8 mouse cellular contexts compared by ENCODE assay signal in the genomic region with DNA sequence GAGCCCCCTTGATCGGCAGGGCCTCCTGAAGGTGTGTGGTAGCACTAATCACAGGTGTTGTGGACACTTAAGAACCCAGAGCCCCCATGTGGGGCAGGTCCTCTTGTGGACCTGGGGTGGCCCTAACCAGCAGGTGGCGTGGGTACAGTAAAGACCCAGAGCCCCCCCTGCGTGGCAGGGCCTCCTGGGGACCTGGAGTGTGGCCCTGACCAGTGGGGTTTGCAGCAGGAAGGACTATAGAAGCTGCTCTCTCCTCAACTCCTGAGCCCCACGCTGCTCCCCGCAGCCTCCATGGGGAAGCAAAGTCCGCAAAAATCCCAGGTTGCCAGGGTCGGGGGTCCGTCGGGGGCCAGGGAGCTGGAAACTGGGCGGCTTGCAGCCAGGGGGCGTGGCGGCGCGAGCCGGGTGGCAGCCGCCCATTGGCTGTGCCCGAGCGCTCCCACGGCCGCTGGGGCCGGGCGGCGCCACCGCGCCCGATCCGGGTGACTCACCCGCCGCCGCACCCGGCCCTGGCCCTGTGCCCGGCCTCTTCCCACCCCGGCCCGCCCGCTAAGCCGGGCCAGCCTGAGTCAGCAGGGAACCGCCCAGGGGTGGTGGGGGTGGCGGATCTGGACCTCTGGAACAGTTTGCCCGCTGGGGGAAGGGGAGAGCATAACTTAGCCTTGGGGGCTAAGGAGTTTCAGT. TPM values are rescaled to one million over a fixed set of nuclear protein-coding genes. Genes with fewer than 3 reads are reported as not detected.
DNase-seq lines count a peak whose midpoint lies in the region; ATAC-seq lines count a peak whose summit lies in the region.

No protein-coding gene starts in this region.

- H3K9ac ChIP-seq in intestine, embryonic 14.5 days (ENCODE audit: low read length), result peak overlapping the region; percentile 63

- H3K4me2 ChIP-seq in intestine, embryonic 14.5 days (ENCODE audit: low read length), result peak overlapping the region; percentile 56

- H3K27ac ChIP-seq in intestine, embryonic 14.5 days (ENCODE audit: low read depth), result peak overlapping the region; percentile 89

- no peaks in the 10 kb centered on the region for H3K36me3 ChIP-seq in intestine, embryonic 14.5 days (ENCODE audit: control insufficient read depth, insufficient read depth, low read length)

- H3K4me3 ChIP-seq in intestine, embryonic 14.5 days (ENCODE audit: low read depth, low read length), result peak overlapping the region; percentile 22; the same call in 1 of the 2 replicates

- peak; percentile 94 for DNase-seq in adipocyte (ENCODE audit: low spot score)
- DNase-seq in embryo, embryonic 10.5 days (ENCODE audit: low spot score), result peak; percentile 79
- peak; percentile 95 for DNase-seq in gastrocnemius, postnatal 25 days
- peak; percentile 86 for DNase-seq in intestine, embryonic 14.5 days (ENCODE audit: low spot score)
- DNase-seq in left cerebral cortex, postnatal 14 days (ENCODE audit: low spot score in 2 of 2), result peak; percentile 58 to 65
- peak; percentile 74 for DNase-seq in right cerebral cortex, postnatal 14 days
- DNase-seq in urinary bladder, postnatal 36 days (ENCODE audit: low spot score in 2 of 2), result peak; percentile 95

- H3K27me3 ChIP-seq in intestine, embryonic 14.5 days (replicated peaks; ENCODE audit: control insufficient read depth, insufficient read depth, low read length), result no peaks in the 10 kb centered on the region

- H3K4me1 ChIP-seq in intestine, embryonic 14.5 days (replicated peaks; ENCODE audit: control insufficient read depth, insufficient read depth, low read length), result peaks cover 32% of the 10 kb centered on the region

- peak; percentile 89 for ATAC-seq in intestine, embryonic 14.5 days (replicated peaks; ENCODE audit: low FRiP score, low TSS enrichment, low read depth)
- peak; percentile 59 for ATAC-seq in megakaryocyte progenitor cell, adult 5-6 weeks (replicated peaks; ENCODE audit: poor library complexity)

- intact Hi-C loops in left cerebral cortex, postnatal 14 days (cut with DNase I), result no loop called here

- no peaks in the 10 kb centered on the region for H3K9me3 ChIP-seq in intestine, embryonic 14.5 days (ENCODE audit: control insufficient read depth, low read length)

- 2% methylated on average over 39 of the region's 39 CpGs for WGBS in intestine, embryonic 14.5 days

RNA-seq across cellular contexts. Expression of gene Krt78, which starts 23.1 kb away (rescaled TPM):
- not detected for total RNA-seq in gastrocnemius, postnatal 25 days (2021)
- polyA plus RNA-seq in intestine, embryonic 14.5 days (2014; fragmentation: Nextera tagmentation; extraction: Ambion mirVana), result 0.09 TPM in 1 of 2 replicates, not detected in the other
- total RNA-seq in left cerebral cortex, postnatal 14 days (2021), result not detected
- total RNA-seq in megakaryocyte progenitor cell, adult 5-6 weeks (2015), result not detected in 2 replicates
- total RNA-seq in megakaryocyte progenitor cell, adult 5-6 weeks (2017), result not detected in 2 replicates

RNA-seq across cellular contexts. Expression of gene Krt8, which starts 27.1 kb away (rescaled TPM):
- under 1 TPM; 0.13 to 0.19 TPM for total RNA-seq in gastrocnemius, postnatal 25 days (2021)
- 381 and 486 TPM in 2 replicates for polyA plus RNA-seq in intestine, embryonic 14.5 days (2014; fragmentation: Nextera tagmentation; extraction: Ambion mirVana)
- not detected for total RNA-seq in left cerebral cortex, postnatal 14 days (2021)
- total RNA-seq in megakaryocyte progenitor cell, adult 5-6 weeks (2015), result 0.12 and 0.73 TPM in 2 replicates
- 0.12 and 0.44 TPM in 2 replicates for total RNA-seq in megakaryocyte progenitor cell, adult 5-6 weeks (2017)

RNA-seq across cellular contexts. Expression of gene Krt79, which starts 37.1 kb away (rescaled TPM):
- under 1 TPM in 1 of 2 experiments, not detected in 1; 0.13 TPM for total RNA-seq in gastrocnemius, postnatal 25 days (2021)
- polyA plus RNA-seq in intestine, embryonic 14.5 days (2014; fragmentation: Nextera tagmentation; extraction: Ambion mirVana), result 0.22 TPM in 1 of 2 replicates, not detected in the other
- not detected for total RNA-seq in left cerebral cortex, postnatal 14 days (2021)
- not detected in 2 replicates for total RNA-seq in megakaryocyte progenitor cell, adult 5-6 weeks (2015)
- not detected in 2 replicates for total RNA-seq in megakaryocyte progenitor cell, adult 5-6 weeks (2017)

RNA-seq across cellular contexts. Expression of gene Krt18, which starts 50.8 kb away (rescaled TPM):
- total RNA-seq in gastrocnemius, postnatal 25 days (2021), result under 1 TPM; 0.18 to 0.29 TPM
- polyA plus RNA-seq in intestine, embryonic 14.5 days (2014; fragmentation: Nextera tagmentation; extraction: Ambion mirVana), result 184 and 210 TPM in 2 replicates
- under 1 TPM; 0.24 to 0.85 TPM for total RNA-seq in left cerebral cortex, postnatal 14 days (2021)
- 7.9 and 11.8 TPM in 2 replicates for total RNA-seq in megakaryocyte progenitor cell, adult 5-6 weeks (2015)
- 12.0 and 14.6 TPM in 2 replicates for total RNA-seq in megakaryocyte progenitor cell, adult 5-6 weeks (2017)

RNA-seq across cellular contexts. Expression of gene Krt4, which starts 52.6 kb away (rescaled TPM):
- not detected for total RNA-seq in gastrocnemius, postnatal 25 days (2021)
- 0.14 and 0.19 TPM in 2 replicates for polyA plus RNA-seq in intestine, embryonic 14.5 days (2014; fragmentation: Nextera tagmentation; extraction: Ambion mirVana)
- total RNA-seq in left cerebral cortex, postnatal 14 days (2021), result not detected
- 0.52 TPM in 1 of 2 replicates, not detected in the other for total RNA-seq in megakaryocyte progenitor cell, adult 5-6 weeks (2015)
- total RNA-seq in megakaryocyte progenitor cell, adult 5-6 weeks (2017), result not detected in 2 replicates

Comparison
In these comparisons a context has a peak if more than half of its experiments do, and no peak if none do; other contexts are left out.
1. Peak in every context shown above with its lines: DNase-seq, ATAC-seq, H3K4me3 ChIP-seq and H3K27ac ChIP-seq.